9 mouse cellular contexts compared by ENCODE assay signal in the genomic region with DNA sequence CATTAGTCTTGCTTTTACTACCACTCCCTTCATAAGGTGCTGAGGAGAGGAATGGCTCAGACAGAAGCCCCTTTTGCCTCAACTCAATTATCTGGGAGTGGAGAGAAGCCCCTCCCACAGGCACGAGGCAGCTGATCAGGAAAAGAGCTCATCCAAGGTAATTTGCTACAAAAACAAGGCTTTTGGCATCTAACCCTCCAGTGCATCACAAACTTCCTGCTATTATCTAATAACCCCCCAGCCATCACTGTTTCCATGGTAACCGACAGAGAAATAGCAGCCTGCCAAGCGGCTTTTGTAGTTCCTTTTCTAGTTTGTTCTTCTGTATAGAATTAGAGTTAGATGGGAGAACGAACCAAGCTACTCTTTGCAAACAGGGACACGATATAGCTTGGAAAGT. TPM values are rescaled to one million over a fixed set of nuclear protein-coding genes. Genes with fewer than 3 reads are reported as not detected.
DNase-seq lines count a peak whose midpoint lies in the region; ATAC-seq and TF ChIP-seq lines count a peak whose summit lies in the region.
"Had no signal": no experiment of that assay in that cellular context is flagged by ENCODE, and none has a peak within 500 bp of the region (broad histone marks: within the 10 kb centered on the region; RNA-seq: fewer than 3 reads in every experiment).

No protein-coding gene starts in this region.

- H3K36me3 ChIP-seq in midbrain, embryonic 14.5 days (ENCODE audit: control insufficient read depth, insufficient read depth, low read length): peaks cover 87% of the 10 kb centered on the region
- H3K36me3 ChIP-seq in midbrain, embryonic 10.5 days: peaks cover 92% of the 10 kb centered on the region
- peaks cover 66% of the 10 kb centered on the region for H3K36me3 ChIP-seq in heart, postnatal 0 days (replicated peaks; ENCODE audit: control insufficient read depth, insufficient read depth, low read length)
- peaks cover 55% of the 10 kb centered on the region for H3K36me3 ChIP-seq in neural tube, embryonic 15.5 days

- TF ChIP-seq EP300 in heart, postnatal 0 days (IDR thresholded peaks at IDR 0.05; ENCODE audit: low read depth): no peak

- H3K4me1 ChIP-seq in midbrain, embryonic 14.5 days (ENCODE audit: control insufficient read depth, insufficient read depth, low read length): 0 out of 2 replicates have a peak, but pooled peaks cover 3% of the 10 kb centered on the region
- peaks cover 13% of the 10 kb centered on the region for H3K4me1 ChIP-seq in midbrain, embryonic 10.5 days
- H3K4me1 ChIP-seq in heart, postnatal 0 days (ENCODE audit: control insufficient read depth, insufficient read depth): peaks cover 5% of the 10 kb centered on the region; the same call in 1 of the 2 replicates
- peaks cover 18% of the 10 kb centered on the region for H3K4me1 ChIP-seq in neural tube, embryonic 15.5 days

- H3K4me3 ChIP-seq in midbrain, embryonic 14.5 days (replicated peaks; ENCODE audit: low read depth, low read length): no peak overlapping the region
- no peak overlapping the region for H3K4me3 ChIP-seq in midbrain, embryonic 10.5 days
- no peak overlapping the region for H3K4me3 ChIP-seq in heart, postnatal 0 days (ENCODE audit: low read depth, low read length)
- H3K4me3 ChIP-seq in neural tube, embryonic 15.5 days (replicated peaks): no peak overlapping the region

- no peak for TF ChIP-seq CTCF in heart, postnatal 0 days (IDR thresholded peaks at IDR 0.05; ENCODE audit: low read depth)

- H3K4me2 ChIP-seq in midbrain, embryonic 14.5 days (ENCODE audit: low read length): no peak overlapping the region
- no peak overlapping the region for H3K4me2 ChIP-seq in heart, postnatal 0 days (ENCODE audit: low read depth, low read length)
- H3K4me2 ChIP-seq in neural tube, embryonic 15.5 days: peak overlapping the region; percentile 24; the same call in 1 of the 2 replicates

- WGBS in midbrain, embryonic 14.5 days: 35% methylated on average over 5 of the region's 5 CpGs
- WGBS in midbrain, embryonic 10.5 days: 56% methylated on average over 5 of the region's 5 CpGs
- WGBS in heart, postnatal 0 days: 48% methylated on average over 5 of the region's 5 CpGs
- WGBS in neural tube, embryonic 15.5 days: 16% methylated on average over 5 of the region's 5 CpGs

- ATAC-seq in frontal cortex, adult (ENCODE audit: low TSS enrichment): peak; percentile 32
- ATAC-seq in midbrain, embryonic 14.5 days (ENCODE audit: low FRiP score, low TSS enrichment): no peak
- 0 out of 2 replicates have a peak, but pooled peaks have one; percentile 20 for ATAC-seq in heart, postnatal 0 days (ENCODE audit: insufficient read depth, low read depth)
- peak; percentile 71 for ATAC-seq in neural tube, embryonic 15.5 days (ENCODE audit: low FRiP score)

- H3K27ac ChIP-seq in midbrain, embryonic 14.5 days (replicated peaks; ENCODE audit: low read depth, low read length): no peak overlapping the region; the same call in 1 of the 2 replicates
- no peak overlapping the region for H3K27ac ChIP-seq in midbrain, embryonic 10.5 days (replicated peaks)
- H3K27ac ChIP-seq in heart, postnatal 0 days (ENCODE audit: low read depth): peak overlapping the region; percentile 13; the same call in 1 of the 2 replicates
- peak overlapping the region; percentile 63 for H3K27ac ChIP-seq in neural tube, embryonic 15.5 days (replicated peaks)

- H3K27me3 ChIP-seq in midbrain, embryonic 14.5 days (ENCODE audit: control insufficient read depth, insufficient read depth, low read length): no peaks in the 10 kb centered on the region
- H3K27me3 ChIP-seq in midbrain, embryonic 10.5 days (ENCODE audit: low read depth, poor library complexity, severe bottlenecking): no peaks in the 10 kb centered on the region
- no peaks in the 10 kb centered on the region for H3K27me3 ChIP-seq in heart, postnatal 0 days (ENCODE audit: control insufficient read depth, insufficient read depth, low read length)
- no peaks in the 10 kb centered on the region for H3K27me3 ChIP-seq in neural tube, embryonic 15.5 days (replicated peaks)

- H3K9ac ChIP-seq in midbrain, embryonic 14.5 days (replicated peaks; ENCODE audit: low read length): no peak overlapping the region
- no peak overlapping the region for H3K9ac ChIP-seq in heart, postnatal 0 days (replicated peaks; ENCODE audit: low read depth, low read length)
- no peak overlapping the region; the same call in 1 of the 2 replicates for H3K9ac ChIP-seq in neural tube, embryonic 15.5 days (replicated peaks)

- DNase-seq in frontal cortex, postnatal 25 days (ENCODE audit: low spot score in 2 of 2): no peak
- DNase-seq in midbrain, embryonic 14.5 days: peak; percentile 59
- no peak for DNase-seq in midbrain, embryonic 10.5 days (ENCODE audit: low spot score)
- DNase-seq in heart, postnatal 0 days (ENCODE audit: low spot score): peak; percentile 64
- DNase-seq in testis, postnatal 10 days (ENCODE audit: low spot score): no peak
- DNase-seq in ovary, postnatal 14 days (ENCODE audit: low spot score): no peak
- DNase-seq: gastrocnemius, postnatal 25 days had no signal

- no peaks in the 10 kb centered on the region for H3K9me3 ChIP-seq in midbrain, embryonic 14.5 days (ENCODE audit: control insufficient read depth, low read length)
- H3K9me3 ChIP-seq in midbrain, embryonic 10.5 days (replicated peaks): no peaks in the 10 kb centered on the region
- H3K9me3 ChIP-seq in heart, postnatal 0 days (replicated peaks; ENCODE audit: control insufficient read depth, low read length): no peaks in the 10 kb centered on the region
- no peaks in the 10 kb centered on the region for H3K9me3 ChIP-seq in neural tube, embryonic 15.5 days (replicated peaks)

RNA-seq across cellular contexts. Expression of gene Gm27027, which starts 3.9 kb away (rescaled TPM):
- polyA plus RNA-seq in midbrain, embryonic 14.5 days (2014; fragmentation: Nextera tagmentation; extraction: Ambion mirVana): not detected in 2 replicates
- not detected in 2 replicates for polyA plus RNA-seq in midbrain, embryonic 10.5 days (2016; fragmentation: Nextera tagmentation; extraction: Ambion mirVana)
- total RNA-seq in heart, postnatal 0 days (2014; rRNA removed; ENCODE audit: low replicate concordance): not detected in 2 replicates
- polyA plus RNA-seq in heart, postnatal 0 days (2015; fragmentation: Nextera tagmentation; extraction: Ambion mirVana): not detected in 2 replicates
- not detected in 2 replicates for polyA plus RNA-seq in neural tube, embryonic 15.5 days (2015; fragmentation: Nextera tagmentation; extraction: Ambion mirVana)
- total RNA-seq: gastrocnemius, postnatal 25 days had no signal

RNA-seq across cellular contexts. Expression of gene Alkbh3, which starts 18.3 kb away (rescaled TPM):
- polyA plus RNA-seq in midbrain, embryonic 14.5 days (2014; fragmentation: Nextera tagmentation; extraction: Ambion mirVana): 45.7 and 53.7 TPM in 2 replicates
- 47.8 and 51.5 TPM in 2 replicates for polyA plus RNA-seq in midbrain, embryonic 10.5 days (2016; fragmentation: Nextera tagmentation; extraction: Ambion mirVana)
- 104 and 123 TPM in 2 replicates for total RNA-seq in heart, postnatal 0 days (2014; rRNA removed; ENCODE audit: low replicate concordance)
- 86.9 and 96.8 TPM in 2 replicates for polyA plus RNA-seq in heart, postnatal 0 days (2015; fragmentation: Nextera tagmentation; extraction: Ambion mirVana)
- polyA plus RNA-seq in neural tube, embryonic 15.5 days (2015; fragmentation: Nextera tagmentation; extraction: Ambion mirVana): 44.4 and 47.2 TPM in 2 replicates

RNA-seq across cellular contexts. Expression of gene Gm13889, which starts 35.3 kb away (rescaled TPM):
- 6.2 TPM in 2 replicates for polyA plus RNA-seq in midbrain, embryonic 14.5 days (2014; fragmentation: Nextera tagmentation; extraction: Ambion mirVana)
- 1.4 and 1.6 TPM in 2 replicates for polyA plus RNA-seq in midbrain, embryonic 10.5 days (2016; fragmentation: Nextera tagmentation; extraction: Ambion mirVana)
- total RNA-seq in heart, postnatal 0 days (2014; rRNA removed; ENCODE audit: low replicate concordance): 39.3 and 41.6 TPM in 2 replicates
- 9.0 and 10.8 TPM in 2 replicates for polyA plus RNA-seq in heart, postnatal 0 days (2015; fragmentation: Nextera tagmentation; extraction: Ambion mirVana)
- 8.8 and 10.8 TPM in 2 replicates for polyA plus RNA-seq in neural tube, embryonic 15.5 days (2015; fragmentation: Nextera tagmentation; extraction: Ambion mirVana)

Comparison
In these comparisons a context has a peak if more than half of its experiments do, and no peak if none do; other contexts are left out.
1. DNase-seq: peak in midbrain, embryonic 14.5 days (single experiment) and heart, postnatal 0 days (single experiment); none in frontal cortex, postnatal 25 days (0 of 2), midbrain, embryonic 10.5 days (single experiment), testis, postnatal 10 days (single experiment) and ovary, postnatal 14 days (single experiment).
2. H3K27ac ChIP-seq: peak in heart, postnatal 0 days (single experiment) and neural tube, embryonic 15.5 days (single experiment); none in midbrain, embryonic 14.5 days (single experiment) and midbrain, embryonic 10.5 days (single experiment).